Comparison of ENCODE assay signal across 9 mouse cellular contexts in genomic region chr13:99940601-99941000, GRCm38 (mm10). TPM values are rescaled to one million over a fixed set of nuclear protein-coding genes. Genes with fewer than 3 reads are reported as not detected.
DNase-seq lines count a peak whose midpoint lies in the region; ATAC-seq and TF ChIP-seq lines count a peak whose summit lies in the region.
"Had no signal": no experiment of that assay in that cellular context is flagged by ENCODE, and none has a peak within 500 bp of the region (broad histone marks: within the 10 kb centered on the region; RNA-seq: fewer than 3 reads in every experiment).

No protein-coding gene starts in this region.

- ATAC-seq in hindbrain, embryonic 16.5 days, result peak; percentile 86
- ATAC-seq in midbrain, postnatal 0 days (ENCODE audit: low FRiP score), result peak; percentile 85
- ATAC-seq in liver, embryonic 11.5 days (replicated peaks; ENCODE audit: low FRiP score), result no peak

- intact Hi-C loops in gastrocnemius, postnatal 14 days (cut with DNase I; ENCODE audit: low total_unique reads), result no loop called here

- H3K4me3 ChIP-seq in hindbrain, embryonic 16.5 days (ENCODE audit: low read length), result no peak overlapping the region
- no peak overlapping the region for H3K4me3 ChIP-seq in midbrain, postnatal 0 days (ENCODE audit: low read depth, low read length)
- no peak overlapping the region for H3K4me3 ChIP-seq in liver, embryonic 11.5 days (ENCODE audit: low read depth, low read length)
- H3K4me3 ChIP-seq: liver, embryonic 13.5 days had no signal

- H3K9ac ChIP-seq in hindbrain, embryonic 16.5 days (ENCODE audit: low read depth, low read length), result no peak overlapping the region
- no peak overlapping the region for H3K9ac ChIP-seq in midbrain, postnatal 0 days (replicated peaks; ENCODE audit: low read length, poor library complexity, severe bottlenecking)
- H3K9ac ChIP-seq in liver, embryonic 11.5 days (ENCODE audit: low read depth, low read length), result no peak overlapping the region
- H3K9ac ChIP-seq: liver, embryonic 13.5 days had no signal

- WGBS in hindbrain, embryonic 16.5 days, result 18% methylated on average over 2 of the region's 2 CpGs
- WGBS in midbrain, postnatal 0 days, result 3% methylated on average over 2 of the region's 2 CpGs
- WGBS in liver, embryonic 11.5 days, result 39% methylated on average over 2 of the region's 2 CpGs

- no peaks in the 10 kb centered on the region for H3K36me3 ChIP-seq in hindbrain, embryonic 16.5 days (ENCODE audit: control insufficient read depth, insufficient read depth, low read length)
- H3K36me3 ChIP-seq in midbrain, postnatal 0 days (ENCODE audit: insufficient read depth, low read length), result peaks cover 4% of the 10 kb centered on the region; the same call in 1 of the 2 replicates
- H3K36me3 ChIP-seq in liver, embryonic 11.5 days (ENCODE audit: control insufficient read depth, insufficient read depth, low read length), result no peaks in the 10 kb centered on the region
- H3K36me3 ChIP-seq: liver, embryonic 13.5 days had no signal

- no peak overlapping the region for H3K4me2 ChIP-seq in hindbrain, embryonic 16.5 days (ENCODE audit: low read length)
- no peak overlapping the region for H3K4me2 ChIP-seq in midbrain, postnatal 0 days (ENCODE audit: low read depth, low read length, poor library complexity, severe bottlenecking)
- no peak overlapping the region for H3K4me2 ChIP-seq in liver, embryonic 11.5 days
- H3K4me2 ChIP-seq: liver, embryonic 13.5 days had no signal

- DNase-seq in MN1 (ENCODE audit: low spot score), result peak; percentile 88
- DNase-seq in embryo, embryonic 11.5 days (ENCODE audit: low read depth, low spot score), result peak; percentile 39
- peak; percentile 87 for DNase-seq in midbrain, postnatal 0 days (ENCODE audit: low spot score)
- DNase-seq in urinary bladder, adult 18-20 months (ENCODE audit: low spot score in 2 of 2), result no peak
- DNase-seq in gastrocnemius, postnatal 14 days, result no peak
- DNase-seq in liver, embryonic 11.5 days (ENCODE audit: low spot score), result no peak
- DNase-seq in layer of hippocampus, postnatal 10 days (ENCODE audit: low spot score in 2 of 2), result no peak
- DNase-seq: liver, embryonic 13.5 days had no signal

- H3K4me1 ChIP-seq in hindbrain, embryonic 16.5 days (ENCODE audit: control insufficient read depth, insufficient read depth, low read depth, low read length), result peaks cover 14% of the 10 kb centered on the region
- 0 out of 2 replicates have a peak, but pooled peaks cover 2% of the 10 kb centered on the region for H3K4me1 ChIP-seq in midbrain, postnatal 0 days (ENCODE audit: insufficient read depth, low read length)
- no peaks in the 10 kb centered on the region for H3K4me1 ChIP-seq in liver, embryonic 11.5 days (replicated peaks; ENCODE audit: control insufficient read depth, insufficient read depth, low read length)
- H3K4me1 ChIP-seq: liver, embryonic 13.5 days had no signal

- H3K27ac ChIP-seq in hindbrain, embryonic 16.5 days (ENCODE audit: low read depth, low read length), result no peak overlapping the region
- H3K27ac ChIP-seq in midbrain, postnatal 0 days (ENCODE audit: low read depth, low read length), result no peak overlapping the region; the same call in 1 of the 2 replicates
- H3K27ac ChIP-seq in liver, embryonic 11.5 days (ENCODE audit: low read depth, low read length), result no peak overlapping the region
- H3K27ac ChIP-seq: liver, embryonic 13.5 days had no signal

- no peak for TF ChIP-seq CTCF in midbrain, postnatal 0 days (IDR thresholded peaks at IDR 0.05)

- no peaks in the 10 kb centered on the region for H3K27me3 ChIP-seq in hindbrain, embryonic 16.5 days (replicated peaks; ENCODE audit: control insufficient read depth, insufficient read depth, low read length)
- no peaks in the 10 kb centered on the region for H3K27me3 ChIP-seq in midbrain, postnatal 0 days (ENCODE audit: insufficient read depth, low read length)
- H3K27me3 ChIP-seq in liver, embryonic 11.5 days (replicated peaks; ENCODE audit: control insufficient read depth, insufficient read depth, low read length), result no peaks in the 10 kb centered on the region
- H3K27me3 ChIP-seq: liver, embryonic 13.5 days had no signal

- no peaks in the 10 kb centered on the region for H3K9me3 ChIP-seq in hindbrain, embryonic 16.5 days (ENCODE audit: control insufficient read depth, low read length)
- H3K9me3 ChIP-seq in midbrain, postnatal 0 days (ENCODE audit: low read length), result no peaks in the 10 kb centered on the region
- no peaks in the 10 kb centered on the region for H3K9me3 ChIP-seq in liver, embryonic 11.5 days (ENCODE audit: control insufficient read depth, low read length)
- H3K9me3 ChIP-seq: liver, embryonic 13.5 days had no signal

RNA-seq across cellular contexts. Expression of gene Cartpt, which starts 39.7 kb away (rescaled TPM):
- polyA plus RNA-seq in hindbrain, embryonic 16.5 days (2015; fragmentation: Nextera tagmentation; extraction: Ambion mirVana), result 27.1 and 32.9 TPM in 2 replicates
- 9.2 and 16.1 TPM in 2 replicates for total RNA-seq in midbrain, postnatal 0 days (2014; rRNA removed)
- 24.8 and 28.4 TPM in 2 replicates for polyA plus RNA-seq in midbrain, postnatal 0 days (2015; fragmentation: Nextera tagmentation; extraction: Ambion mirVana)
- total RNA-seq in gastrocnemius, postnatal 14 days (2021), result not detected
- 0.27 and 0.47 TPM in 2 replicates for polyA plus RNA-seq in liver, embryonic 11.5 days (2014; fragmentation: Nextera tagmentation; extraction: Ambion mirVana)
- 1 to 10 TPM; 2.7 TPM for total RNA-seq in layer of hippocampus, postnatal 10 days (2021)
- polyA plus RNA-seq: liver, embryonic 13.5 days had no signal

Comparison
In these comparisons a context has a peak if more than half of its experiments do, and no peak if none do; other contexts are left out.
1. DNase-seq: peak in MN1 (single experiment), embryo, embryonic 11.5 days (single experiment) and midbrain, postnatal 0 days (single experiment); none in urinary bladder, adult 18-20 months (0 of 2), gastrocnemius, postnatal 14 days (single experiment), liver, embryonic 11.5 days (single experiment) and layer of hippocampus, postnatal 10 days (0 of 2).